Mouse (Mus musculus) T-cell, adult 2 months (primary cell): ENCODE data around the gene Med21.
A peak's percentile ranks its signal among the peaks of the same experiment; 100 is the strongest.

ENCODE experiments used
- DNase-seq: peaks from one replicate; pipeline ENCODE4 v3.0.0; 2022; ENCODE audit warnings: low spot score

Gene Med21

DNA sequence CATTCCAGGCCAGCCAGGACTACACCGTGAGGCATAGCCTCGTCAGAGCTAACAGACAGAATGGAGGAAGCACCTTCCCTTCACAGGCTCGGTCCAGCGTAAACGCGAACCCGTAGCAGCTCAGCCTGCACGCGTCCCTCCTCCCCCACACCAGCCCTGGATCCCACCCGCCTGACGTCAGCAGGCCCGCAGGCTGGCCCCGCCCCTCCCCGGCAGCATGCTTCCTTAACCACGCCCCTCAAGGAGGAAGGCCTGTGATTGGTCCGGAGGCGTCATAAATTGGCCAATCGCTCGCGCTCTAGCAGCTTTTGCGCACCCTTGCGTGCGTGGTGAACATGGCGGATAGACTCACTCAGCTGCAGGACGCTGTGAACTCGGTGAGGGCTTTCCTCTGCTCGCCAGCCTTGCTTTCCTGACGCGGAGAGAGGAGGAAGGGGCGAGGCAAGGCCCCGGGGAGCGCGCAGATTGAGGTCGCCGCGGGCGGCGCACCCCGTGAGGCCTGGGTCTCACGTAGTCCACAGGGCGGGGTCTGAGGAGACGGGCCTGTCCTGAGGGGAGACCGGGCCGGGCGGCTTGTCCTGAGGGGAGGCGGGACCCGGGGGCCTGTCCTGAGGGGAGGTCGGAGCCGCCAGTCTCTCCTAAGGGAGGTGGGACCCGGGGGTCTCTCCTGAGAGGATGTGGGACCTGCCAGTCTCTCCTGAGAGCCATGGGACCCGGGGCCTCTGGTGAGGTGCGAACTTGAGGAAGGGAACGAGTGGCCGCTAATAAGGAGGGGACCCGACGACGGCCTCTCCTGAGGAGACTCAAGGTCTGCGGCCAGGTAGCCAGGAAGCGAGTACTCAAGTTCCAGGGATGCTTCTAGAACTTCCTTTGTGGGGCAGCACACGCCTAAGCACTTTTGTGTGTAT, at the start of gene Med21, which contains the start of gene Tm7sf3:
TSS of gene Med21 (plus strand) at position 272 of the 908 bp plus-strand sequence.
TSS of gene Tm7sf3 (minus strand) at position 549 of the 908 bp plus-strand sequence.
- peak; percentile 99 for DNase-seq

DNA sequence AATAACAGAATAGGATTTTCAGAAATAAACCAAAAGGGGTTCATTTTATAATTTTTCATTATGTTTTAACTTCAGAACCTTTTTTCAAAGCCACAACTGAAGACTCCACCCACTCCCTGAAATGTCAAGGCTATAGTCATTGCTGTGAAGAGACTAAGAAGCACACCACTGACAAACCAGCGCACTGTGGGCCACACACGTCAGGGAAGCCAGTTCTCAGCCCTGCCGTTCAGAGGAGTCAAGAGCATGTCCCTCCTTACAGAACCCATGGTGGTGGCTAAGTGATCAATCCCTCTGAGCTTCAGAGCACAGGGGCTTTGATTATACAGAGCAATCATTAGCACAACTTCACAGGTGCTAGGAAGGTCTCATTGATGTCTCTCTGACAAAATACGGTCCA, 39.7 kb upstream of the Med21 start:
- DNase-seq: no peak

DNA sequence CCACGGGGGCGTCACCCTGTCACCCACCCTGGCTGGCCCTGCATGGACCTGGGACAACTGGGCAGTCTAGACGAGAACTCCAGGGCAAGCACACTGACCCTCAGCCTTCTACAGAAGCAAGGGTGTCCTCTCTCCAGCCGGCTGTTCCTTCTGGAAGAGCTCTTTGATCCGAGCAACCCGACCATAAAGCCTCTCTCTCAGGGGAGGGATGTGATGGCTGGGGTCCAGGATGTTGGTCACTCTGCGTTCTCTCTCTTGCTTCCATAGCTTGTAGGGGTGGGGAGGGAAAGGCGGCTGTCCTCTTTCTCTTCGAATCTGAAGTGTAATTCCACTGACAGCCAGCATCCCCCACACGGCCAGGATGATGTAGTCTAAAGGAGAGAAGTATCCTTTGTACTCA, 38.7 kb upstream of the Med21 start:
- no peak for DNase-seq

- no peak for DNase-seq
Observed at GRCm38 (mm10) chr6:146611385-146611784, 31.0 kb upstream of the Med21 start.

- DNase-seq: no peak
Observed at GRCm38 (mm10) chr6:146611897-146612296, 30.4 kb upstream of the Med21 start.

GRCm38 (mm10) chr6:146612736-146613135, 29.6 kb upstream of the Med21 start:
- no peak for DNase-seq

DNA sequence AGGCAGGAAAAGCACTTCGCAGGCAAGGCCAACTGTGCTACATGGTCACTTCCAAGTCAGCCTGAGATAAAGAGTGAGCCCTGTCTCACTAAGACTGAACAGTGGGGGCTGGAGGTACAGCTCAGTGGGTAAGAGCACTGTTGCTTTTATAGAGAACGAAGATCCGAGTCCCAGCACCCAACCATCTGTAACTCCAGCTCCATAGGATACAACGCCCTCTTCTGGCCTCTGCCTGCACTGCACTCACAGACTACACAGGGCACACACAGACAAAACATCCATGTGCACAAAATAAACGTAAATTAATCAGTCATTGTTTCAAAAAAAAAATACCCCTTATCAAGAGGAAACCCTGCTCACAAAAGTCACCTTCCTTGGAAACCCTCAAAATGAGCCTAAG, 28.4 kb upstream of the Med21 start:
- no peak for DNase-seq

DNA sequence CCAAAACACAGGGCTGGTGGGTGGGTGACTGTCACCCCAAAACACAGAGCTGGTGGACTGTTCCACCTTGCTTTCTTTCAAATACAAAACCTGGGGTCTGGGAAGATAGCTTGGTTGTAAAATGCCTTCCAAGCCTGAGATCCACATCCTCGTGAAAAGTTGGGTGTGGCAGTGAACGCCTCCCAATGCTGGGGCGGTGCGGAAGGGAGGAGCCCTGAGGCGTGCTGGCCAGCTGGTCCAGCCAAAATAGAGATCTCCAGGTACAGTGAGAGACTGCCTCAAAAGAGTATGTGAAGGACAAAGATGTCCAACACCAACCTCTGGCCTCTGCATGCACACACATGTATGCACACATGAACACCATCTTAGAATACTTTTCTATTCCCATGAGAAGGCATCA, 27.8 kb upstream of the Med21 start:
- DNase-seq: no peak

- DNase-seq: no peak
Observed at GRCm38 (mm10) chr6:146615891-146616290, 26.5 kb upstream of the Med21 start.

DNA sequence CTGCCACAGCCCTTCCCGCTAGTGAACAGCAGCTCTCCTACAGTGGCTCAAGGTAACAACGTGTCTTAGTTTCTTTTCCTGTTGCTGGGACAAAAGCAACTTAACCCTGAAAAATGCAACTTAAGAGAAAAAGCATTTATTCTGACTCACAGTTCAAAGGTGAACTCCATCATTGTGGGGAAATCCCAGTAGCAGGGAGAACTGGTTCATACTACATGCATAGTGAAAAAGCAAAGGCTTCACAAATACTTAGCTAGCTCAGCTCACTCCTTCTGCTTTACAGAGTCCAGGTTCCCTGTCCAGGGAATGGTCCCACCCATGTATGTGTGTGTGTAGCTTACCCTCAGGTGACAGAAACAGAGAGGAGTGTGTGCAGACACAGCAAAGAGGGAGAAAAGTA, 25.7 kb upstream of the Med21 start:
- DNase-seq: no peak

DNA sequence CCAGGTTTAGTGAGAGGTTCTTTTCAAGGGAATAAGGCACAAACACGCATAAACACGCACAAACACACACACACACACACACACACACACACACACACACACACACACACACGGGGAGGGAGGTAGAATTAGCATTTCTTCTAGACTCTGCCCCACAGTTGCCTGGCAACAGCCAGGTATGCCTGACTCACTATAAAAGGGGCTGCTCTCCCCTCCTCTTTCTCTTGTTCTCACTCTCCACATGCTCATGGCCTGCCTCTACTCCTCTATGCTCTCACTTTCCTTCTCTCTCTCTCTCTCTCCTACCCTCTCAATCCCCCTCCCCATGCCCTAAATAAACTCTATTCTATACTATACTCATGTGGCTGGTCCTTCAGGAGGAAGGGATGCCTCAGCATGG, 14.2 kb upstream of the Med21 start:
- DNase-seq: no peak

GRCm38 (mm10) chr6:146629781-146630756, 12.3 kb upstream of the Med21 start:
- DNase-seq: no peak

- DNase-seq: no peak
Observed at GRCm38 (mm10) chr6:146630961-146631360, 11.4 kb upstream of the Med21 start.

- no peak for DNase-seq
Observed at GRCm38 (mm10) chr6:146631847-146632246, 10.5 kb upstream of the Med21 start.

- DNase-seq: no peak
Observed at GRCm38 (mm10) chr6:146632403-146632802, 9.9 kb upstream of the Med21 start.

- DNase-seq: no peak
Observed at GRCm38 (mm10) chr6:146633097-146633496, 9.2 kb upstream of the Med21 start.

DNA sequence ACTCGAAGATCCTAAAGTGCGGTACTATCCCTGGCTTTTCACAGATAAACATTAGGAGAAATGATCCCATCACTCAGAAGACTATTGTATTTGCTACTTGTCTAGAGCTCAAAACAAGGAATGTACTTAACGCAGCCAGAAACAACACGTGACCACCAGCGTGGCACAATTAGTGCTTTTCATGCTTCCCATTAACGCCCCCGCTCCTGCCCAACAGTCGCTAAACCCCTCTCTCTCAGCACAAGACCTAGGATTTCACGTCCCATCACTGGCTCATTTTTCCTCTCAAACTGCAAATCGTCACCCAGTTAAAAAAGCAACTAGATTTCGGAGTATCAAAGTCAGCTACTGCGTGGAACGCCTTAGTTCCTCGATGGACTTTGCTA, 8.7 kb upstream of the Med21 start:
- DNase-seq: no peak

DNA sequence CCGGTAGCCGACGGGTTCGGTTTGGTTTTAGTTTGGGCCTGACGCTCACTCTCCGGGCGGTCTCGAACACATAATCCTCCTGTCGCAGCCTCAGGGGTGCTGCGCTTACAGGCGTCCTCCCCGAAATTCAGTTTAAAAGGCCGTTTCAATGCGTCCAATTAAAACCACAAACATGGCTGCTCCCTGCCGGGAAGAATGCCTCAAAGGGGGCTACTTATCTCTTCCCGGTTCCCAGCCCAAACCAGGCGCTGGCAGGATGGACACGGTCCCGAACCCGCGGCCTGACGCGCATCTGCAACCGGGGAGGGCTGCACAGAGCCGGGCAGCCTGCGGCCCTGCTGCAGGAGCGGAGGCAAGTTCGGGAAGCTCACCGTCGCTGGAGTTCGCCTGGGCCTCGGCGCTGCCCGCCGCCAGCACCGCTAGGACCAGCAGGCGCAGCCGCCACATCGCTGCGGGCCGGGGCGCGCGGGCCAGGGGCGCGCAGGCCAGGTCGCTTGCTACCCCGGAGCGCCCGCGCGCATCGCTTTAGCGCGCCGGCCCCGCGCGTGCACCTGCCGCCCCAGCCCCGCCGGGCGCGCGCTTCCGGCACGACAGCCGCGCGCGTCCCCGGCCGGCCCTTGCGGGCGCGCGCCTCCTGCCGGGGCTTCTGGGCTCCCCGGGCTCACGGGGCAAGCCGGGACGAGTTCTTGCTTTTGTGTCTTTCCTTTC, 8.2 kb upstream of the Med21 start:
- DNase-seq: peak; percentile 79

DNA sequence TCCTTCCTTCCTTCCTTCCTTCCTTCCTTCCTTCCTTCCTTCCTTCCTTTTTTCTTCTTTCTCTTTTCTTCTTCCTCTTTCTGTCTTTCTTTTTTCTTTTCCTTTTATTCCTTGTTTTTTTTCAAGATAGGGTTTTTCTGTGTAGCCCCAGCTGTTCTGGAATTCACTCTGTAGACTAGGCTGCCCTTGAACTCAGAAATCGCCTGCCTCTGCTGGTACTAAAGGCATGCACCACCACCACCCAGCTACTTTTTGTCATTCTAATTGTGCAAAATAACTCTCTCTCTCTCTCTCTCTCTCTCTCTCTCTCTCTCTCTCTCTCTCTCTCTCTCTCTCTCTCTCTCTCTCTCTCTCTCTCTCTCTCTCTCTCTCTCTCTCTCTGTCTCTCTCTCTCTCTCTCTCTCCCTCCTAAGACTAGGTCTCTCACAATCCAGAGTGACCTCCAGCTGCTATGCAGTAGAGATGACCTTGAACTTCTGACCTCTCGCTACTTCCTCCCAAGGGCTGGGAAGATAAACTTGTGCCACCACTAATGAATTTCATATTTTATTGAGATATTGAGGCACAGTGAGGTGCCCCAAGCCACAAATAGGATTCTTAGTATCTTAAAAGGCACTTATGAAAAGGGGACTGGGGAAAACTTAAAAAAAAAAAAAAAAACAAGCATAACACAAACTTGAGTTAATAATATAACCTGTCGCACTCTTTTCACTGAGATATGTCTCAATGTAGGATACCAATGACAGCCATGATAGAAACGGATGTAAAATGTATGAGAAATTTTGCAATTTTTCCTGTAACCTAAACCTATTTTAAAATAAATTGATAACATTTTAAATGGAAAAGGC, 7.4 kb upstream of the Med21 start:
- peak; percentile 8 for DNase-seq

GRCm38 (mm10) chr6:146636482-146636881, 5.9 kb upstream of the Med21 start:
- DNase-seq: no peak
